Mouse (Mus musculus) limb, embryonic 12.5 days (tissue): ENCODE measurements at regions not wholly inside any gene's neighbourhood (a gene's known extent, or its start where the extent isn't known, plus 50 kb on each side); places are given as distances from the start of the nearest gene placed in this dataset.
"Not testable (repeated sequence)": the region's sequence is repeated elsewhere in the genome, so short reads cannot be mapped to it uniquely, and the experiment has no call there.

Experiments used
- ATAC-seq: fragments of 200-750 bp; cut with Nextera tagmentation; 2 replicates; pipeline ENCODE4 v1.8.0; 2017; ENCODE audit warnings: low read depth, moderate TSS enrichment; ENCODE audit not compliant: insufficient number of reproducible peaks, insufficient read depth, low FRiP score, low TSS enrichment
- H3K27ac ChIP-seq: fragments of 300-500 bp; sonication (generic); 2 replicates; pipeline ENCODE4 v1.5.1; 2016; ENCODE audit warnings: mild to moderate bottlenecking, moderate library complexity
- H3K27me3 ChIP-seq: fragments of 300-500 bp; sonication (generic); 2 replicates; pipeline ENCODE4 v1.6.1; 2016; ENCODE audit warnings: mild to moderate bottlenecking, moderate library complexity
- H3K36me3 ChIP-seq: fragments of 300-500 bp; sonication (generic); 2 replicates; pipeline ENCODE4 v1.6.1; 2016; ENCODE audit warnings: mild to moderate bottlenecking, moderate library complexity
- H3K4me1 ChIP-seq: fragments of 300-500 bp; sonication (generic); replicated peaks from 2 replicates; pipeline ENCODE4 v1.6.1; 2016
- H3K4me2 ChIP-seq: fragments of 300-500 bp; sonication (generic); 2 replicates; pipeline ENCODE4 v1.6.1; 2016; ENCODE audit warnings: mild to moderate bottlenecking, moderate library complexity
- H3K4me3 ChIP-seq: fragments of 300-500 bp; sonication (generic); replicated peaks from 2 replicates; pipeline ENCODE4 v1.5.1; 2016; ENCODE audit warnings: mild to moderate bottlenecking
- H3K9ac ChIP-seq: fragments of 300-500 bp; sonication (generic); replicated peaks from 2 replicates; pipeline ENCODE4 v1.6.1; 2016; ENCODE audit warnings: mild to moderate bottlenecking, moderate library complexity
- H3K9me3 ChIP-seq: fragments of 300-500 bp; sonication (generic); 2 replicates; pipeline ENCODE4 v1.6.1; 2016; ENCODE audit warnings: mild to moderate bottlenecking, moderate library complexity
- WGBS: fragments of 180-500 bp; shearing (Covaris S2); methylation state at CpG from one replicate; pipeline ENCODE4 v1.1.7; 2016; 5-methylcytosine and 5-hydroxymethylcytosine counted together

DNA sequence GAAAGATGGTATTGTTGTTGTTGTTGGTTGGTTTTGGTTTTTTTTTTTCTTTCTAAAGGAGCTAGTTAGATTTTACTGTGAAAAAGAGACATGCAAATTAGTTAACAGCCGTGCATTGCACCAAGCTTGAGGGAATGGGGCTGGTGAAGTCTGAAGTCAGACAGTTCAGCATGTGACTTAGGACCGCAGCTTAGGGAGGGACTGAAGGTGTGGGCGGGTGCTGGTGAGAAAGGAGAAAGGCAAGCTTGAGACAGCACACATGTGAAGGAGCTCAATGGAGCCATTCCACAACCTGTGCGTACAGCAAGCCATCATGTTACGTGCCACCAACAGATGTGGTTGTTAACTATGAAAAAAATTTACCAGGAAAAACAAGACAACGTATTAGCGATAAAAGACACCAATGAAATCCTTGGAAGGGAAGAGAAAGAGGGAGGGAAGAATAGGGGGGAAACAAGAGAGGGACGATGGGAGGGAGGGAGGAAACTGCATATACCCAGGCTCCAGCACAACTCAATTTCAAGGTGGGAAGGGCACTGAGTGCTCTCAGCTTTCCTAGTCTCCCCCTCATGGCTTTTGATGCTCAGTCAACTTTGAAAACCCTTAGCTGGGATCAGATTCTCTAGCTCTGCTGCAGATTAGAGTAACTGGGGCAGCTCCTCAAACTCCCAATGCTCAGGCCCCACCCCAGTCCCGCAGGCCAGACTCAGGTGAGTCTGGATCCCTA lies 218.1 kb upstream of the Btg1 start:
- Histone ChIP-seq H3K4me3 (no peak overlapping the region), H3K4me2 (peak overlapping the region; percentile 17; the same call in 1 of the 2 replicates), H3K27ac (peak overlapping the region; percentile 77), H3K27me3 (no peaks in the 10 kb centered on the region), H3K9me3 (no peaks in the 10 kb centered on the region), H3K9ac (no peak overlapping the region), H3K36me3 (no peaks in the 10 kb centered on the region), H3K4me1 (peaks cover 28% of the 10 kb centered on the region)
- WGBS: 74% methylated on average over 9 of the region's 9 CpGs
- 0 out of 2 replicates have a peak, but pooled peaks have one; percentile 37 for ATAC-seq

DNA sequence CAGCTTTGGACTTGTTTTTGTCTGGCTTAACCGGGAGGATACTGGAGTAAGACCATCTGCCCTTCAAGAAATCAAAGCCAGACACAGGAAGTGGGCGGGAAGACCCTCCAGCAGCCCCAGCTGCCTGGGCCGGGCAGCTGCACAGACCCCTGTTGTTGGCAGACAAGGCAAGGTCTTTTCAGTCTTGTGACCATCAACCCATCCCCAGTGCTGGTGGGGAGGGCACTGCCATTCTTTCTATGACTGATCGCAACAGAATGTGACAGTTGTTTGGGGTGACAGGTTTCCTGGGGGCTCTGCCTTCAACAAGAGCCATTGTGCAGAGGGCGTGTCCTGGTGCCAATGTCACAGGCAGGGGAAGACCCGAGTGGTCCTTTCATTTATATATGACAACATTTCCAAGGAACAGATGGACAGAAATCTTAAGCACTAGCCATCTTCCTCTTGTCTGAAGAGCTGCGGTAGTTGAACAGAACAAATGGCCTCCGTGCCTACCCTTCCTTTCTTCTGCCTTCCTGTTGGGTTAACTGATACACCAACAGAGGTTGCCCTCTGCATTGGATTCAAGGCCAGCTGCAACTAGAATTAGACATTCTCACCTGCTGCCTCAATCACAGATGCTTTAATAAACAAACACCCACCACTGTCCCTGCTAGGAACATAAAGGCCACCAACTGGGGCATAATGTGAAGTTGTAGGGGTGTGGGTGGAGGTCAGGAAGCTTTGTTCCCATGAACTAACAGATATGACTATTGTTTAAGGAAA lies 217.0 kb upstream of the Btg1 start:
- Histone ChIP-seq H3K4me2 (no peak overlapping the region), H3K9me3 (no peaks in the 10 kb centered on the region), H3K9ac (no peak overlapping the region), H3K27ac (peak overlapping the region; percentile 77), H3K27me3 (no peaks in the 10 kb centered on the region), H3K36me3 (no peaks in the 10 kb centered on the region), H3K4me1 (peaks cover 28% of the 10 kb centered on the region), H3K4me3 (no peak overlapping the region)
- 62% methylated on average over 8 of the region's 8 CpGs for WGBS
- ATAC-seq: peak; percentile 38; the same call in 1 of the 2 replicates

DNA sequence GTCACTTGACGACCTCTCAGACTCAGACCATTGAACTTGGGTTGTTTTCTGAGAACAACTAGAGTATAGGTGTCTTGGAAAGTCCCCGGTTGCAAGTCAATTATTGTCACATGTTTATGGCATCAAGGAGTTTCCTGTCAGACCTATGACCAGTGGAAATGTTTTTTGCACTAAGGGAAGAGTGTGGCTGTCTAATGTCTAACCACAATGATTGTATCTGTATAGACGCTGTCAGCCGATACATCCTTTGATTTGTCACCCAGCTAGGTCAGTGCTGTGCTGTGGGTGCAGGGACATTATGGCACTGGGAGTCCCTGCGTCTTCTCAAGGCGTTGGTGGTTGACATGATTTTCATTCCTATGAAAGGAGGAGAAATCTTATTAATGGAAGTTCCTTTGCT lies 216.0 kb upstream of the Btg1 start:
- Histone ChIP-seq H3K4me3 (no peak overlapping the region), H3K4me1 (peaks cover 28% of the 10 kb centered on the region), H3K9ac (no peak overlapping the region), H3K27me3 (no peaks in the 10 kb centered on the region), H3K4me2 (no peak overlapping the region), H3K27ac (no peak overlapping the region), H3K36me3 (no peaks in the 10 kb centered on the region), H3K9me3 (no peaks in the 10 kb centered on the region)
- WGBS: 90% methylated on average over 6 of the region's 6 CpGs
- ATAC-seq: no peak

DNA sequence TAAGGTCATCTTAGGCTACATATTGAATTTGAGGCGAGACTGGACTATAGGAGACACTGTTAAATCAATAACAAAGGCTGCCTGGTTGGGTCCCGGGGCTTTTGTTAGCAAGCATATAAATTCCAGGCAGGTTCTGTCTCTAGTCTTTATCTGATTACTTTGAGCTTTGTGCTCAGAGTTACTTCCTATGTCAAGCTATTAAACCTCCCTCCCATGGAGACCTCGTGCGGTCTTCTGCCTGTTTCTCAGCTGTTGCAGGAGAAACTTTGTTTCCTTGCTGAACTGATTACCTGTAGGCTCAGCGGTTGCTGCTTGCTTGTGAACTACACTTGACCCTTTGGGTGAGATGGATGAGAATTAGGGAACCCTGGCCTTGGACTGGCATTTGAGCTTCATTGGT lies 210.5 kb upstream of the Btg1 start:
- no peak overlapping the region for H3K9ac ChIP-seq
- no peak for ATAC-seq
- H3K4me2 ChIP-seq: no peak overlapping the region
- no peak overlapping the region for H3K27ac ChIP-seq
- H3K9me3 ChIP-seq: no peaks in the 10 kb centered on the region
- H3K27me3 ChIP-seq: no peaks in the 10 kb centered on the region
- WGBS: 55% methylated on average over 5 of the region's 5 CpGs
- no peaks in the 10 kb centered on the region; the same call in 1 of the 2 replicates for H3K4me1 ChIP-seq
- H3K4me3 ChIP-seq: no peak overlapping the region
- no peaks in the 10 kb centered on the region for H3K36me3 ChIP-seq

DNA sequence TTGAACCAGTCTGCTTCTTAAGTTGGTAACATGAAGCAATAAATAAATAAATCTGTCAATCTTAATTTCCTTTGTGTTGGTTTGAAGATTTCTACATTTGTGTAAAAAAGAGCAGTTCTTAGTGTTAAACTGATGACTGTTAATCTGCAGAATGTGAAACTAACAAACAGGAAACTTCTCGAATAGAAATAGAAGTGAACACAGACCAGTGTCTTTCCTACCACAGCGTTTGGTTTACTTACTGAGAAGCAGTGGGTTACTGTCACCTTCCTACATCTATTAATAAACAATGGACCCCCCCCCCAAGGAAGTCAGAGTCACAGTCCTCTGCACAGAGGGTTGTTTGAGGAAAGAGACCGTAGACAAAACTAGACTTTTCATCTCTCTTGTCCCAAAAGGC lies 209.0 kb upstream of the Btg1 start:
- Histone ChIP-seq H3K4me3 (no peak overlapping the region), H3K9ac (no peak overlapping the region), H3K4me2 (no peak overlapping the region), H3K9me3 (no peaks in the 10 kb centered on the region), H3K4me1 (no peaks in the 10 kb centered on the region; the same call in 1 of the 2 replicates), H3K27ac (no peak overlapping the region), H3K36me3 (no peaks in the 10 kb centered on the region), H3K27me3 (no peaks in the 10 kb centered on the region)
- no peak for ATAC-seq
- WGBS: 82% methylated on average over 3 of the region's 3 CpGs

DNA sequence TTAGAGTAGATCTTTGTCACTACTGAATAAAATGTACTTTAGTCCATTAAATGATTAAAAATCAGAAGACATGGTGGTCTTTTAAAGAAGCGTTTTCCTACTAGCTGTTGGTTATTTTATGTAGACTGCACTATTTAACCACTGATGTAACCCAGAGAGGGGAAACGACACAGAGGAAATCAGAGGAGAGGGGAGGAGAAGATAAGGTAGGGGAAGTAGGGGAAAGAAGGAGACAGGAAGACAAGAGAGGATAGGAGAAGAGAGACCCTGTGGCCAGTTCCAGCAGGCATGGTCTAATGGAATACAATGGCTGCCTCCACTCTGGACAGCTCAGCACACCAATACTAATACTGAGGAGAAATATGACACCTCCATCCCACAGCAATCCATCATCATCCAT lies 208.6 kb upstream of the Btg1 start:
- Histone ChIP-seq H3K36me3 (no peaks in the 10 kb centered on the region), H3K27me3 (no peaks in the 10 kb centered on the region), H3K4me3 (no peak overlapping the region), H3K27ac (no peak overlapping the region), H3K9me3 (no peaks in the 10 kb centered on the region), H3K4me2 (no peak overlapping the region), H3K4me1 (no peaks in the 10 kb centered on the region; the same call in 1 of the 2 replicates), H3K9ac (no peak overlapping the region)
- ATAC-seq: no peak
- 73% methylated on average over 2 of the region's 2 CpGs for WGBS

DNA sequence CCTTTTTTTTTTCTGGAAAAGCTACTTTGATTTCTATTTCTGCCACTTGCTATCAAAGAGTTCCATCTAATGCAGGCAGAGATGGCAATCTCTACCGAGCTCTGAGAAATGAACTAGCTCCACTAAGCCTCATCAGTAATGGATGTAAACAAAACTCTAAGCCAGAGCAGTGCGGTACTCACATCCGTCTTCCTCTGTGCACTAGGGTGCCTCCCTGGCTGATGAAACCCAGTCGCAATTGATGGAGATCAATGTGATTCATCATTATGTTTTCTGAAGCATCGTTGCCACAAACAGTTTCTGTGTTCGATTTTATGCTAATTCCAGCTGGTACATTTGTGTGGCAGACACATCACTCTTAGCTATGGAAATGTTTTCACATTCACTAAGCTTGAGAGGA lies 206.8 kb upstream of the Btg1 start:
- no peak overlapping the region for H3K4me2 ChIP-seq
- H3K9ac ChIP-seq: no peak overlapping the region
- H3K4me3 ChIP-seq: no peak overlapping the region
- H3K9me3 ChIP-seq: no peaks in the 10 kb centered on the region
- no peak overlapping the region for H3K27ac ChIP-seq
- H3K27me3 ChIP-seq: no peaks in the 10 kb centered on the region
- H3K36me3 ChIP-seq: no peaks in the 10 kb centered on the region
- no peaks in the 10 kb centered on the region; the same call in 1 of the 2 replicates for H3K4me1 ChIP-seq
- no peak for ATAC-seq
- 78% methylated on average over 6 of the region's 6 CpGs for whole genome bisulfite sequencing

DNA sequence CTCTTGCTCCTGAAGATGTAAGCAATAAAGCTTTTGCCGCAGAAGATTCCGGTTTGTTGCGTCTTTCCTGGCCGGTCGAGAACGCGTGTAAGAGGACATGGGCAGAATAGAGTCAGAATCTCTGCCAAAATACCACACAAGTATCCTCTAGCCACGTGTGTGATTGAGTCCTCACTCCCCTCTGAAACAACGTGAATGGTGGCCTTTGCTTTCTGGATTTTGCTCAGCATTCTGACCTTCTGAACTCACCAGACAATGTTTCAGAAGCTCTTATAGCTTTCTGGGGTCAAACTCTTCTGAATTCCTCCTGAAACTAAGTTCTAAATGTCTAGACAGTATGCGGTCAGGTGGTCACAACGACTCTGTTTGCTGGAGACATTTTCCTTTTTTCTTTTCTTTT lies 202.0 kb upstream of the Btg1 start:
- no peaks in the 10 kb centered on the region for H3K9me3 ChIP-seq
- no peak overlapping the region for H3K4me3 ChIP-seq
- WGBS: 93% methylated on average over 11 of the region's 11 CpGs
- H3K36me3 ChIP-seq: no peaks in the 10 kb centered on the region
- no peak overlapping the region for H3K9ac ChIP-seq
- H3K4me1 ChIP-seq: peaks cover 7% of the 10 kb centered on the region
- no peaks in the 10 kb centered on the region for H3K27me3 ChIP-seq
- H3K27ac ChIP-seq: no peak overlapping the region
- ATAC-seq: no peak
- H3K4me2 ChIP-seq: no peak overlapping the region

DNA sequence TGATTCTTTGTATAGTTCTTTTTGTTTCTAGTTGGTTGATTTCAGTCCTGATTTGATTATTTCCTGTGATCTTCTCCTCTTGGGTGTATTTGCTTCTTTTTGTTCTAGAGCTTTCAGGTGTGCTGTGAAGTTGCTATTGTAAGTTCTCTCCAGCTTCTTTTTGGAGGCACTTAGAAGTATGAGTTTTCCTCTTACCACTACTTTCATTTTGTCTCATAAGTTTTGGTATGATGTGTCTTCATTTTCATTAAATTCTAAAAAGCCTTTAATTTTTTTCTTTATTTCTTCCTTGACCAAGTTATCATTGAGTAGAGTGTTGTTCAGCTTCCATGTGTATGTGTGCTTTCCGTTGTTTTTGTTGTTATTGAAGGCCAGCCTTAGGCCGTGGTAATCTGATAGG lies 195.3 kb upstream of the Btg1 start:
- WGBS: 87% methylated on average over 2 of the region's 2 CpGs
- not testable (repeated sequence) for H3K4me3 ChIP-seq, H3K9ac ChIP-seq, H3K4me2 ChIP-seq, H3K27me3 ChIP-seq, ATAC-seq, H3K4me1 ChIP-seq, H3K9me3 ChIP-seq, H3K36me3 ChIP-seq, H3K27ac ChIP-seq

DNA sequence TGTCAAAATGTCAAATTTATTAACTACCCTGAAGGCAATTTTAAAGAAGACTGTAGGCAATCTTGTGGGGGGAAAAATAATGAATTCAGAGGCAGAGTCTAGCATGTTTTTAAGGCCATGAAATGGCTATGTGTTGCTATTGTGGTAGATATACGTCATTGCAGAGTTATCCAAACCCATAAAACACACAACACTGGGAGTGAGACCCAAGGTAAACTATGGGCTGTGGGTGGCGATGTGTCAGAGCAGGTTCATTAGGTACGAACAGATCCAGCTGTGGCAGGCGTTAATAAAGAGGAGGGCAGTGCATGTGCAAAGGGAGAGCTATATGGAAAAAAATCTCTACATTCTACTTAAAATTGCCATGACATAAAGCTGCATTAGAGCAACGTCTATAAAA lies 189.4 kb upstream of the Btg1 start:
- H3K27ac ChIP-seq: no peak overlapping the region
- H3K27me3 ChIP-seq: no peaks in the 10 kb centered on the region
- no peak overlapping the region for H3K9ac ChIP-seq
- no peak overlapping the region for H3K4me2 ChIP-seq
- peak; percentile 76 for ATAC-seq
- no peaks in the 10 kb centered on the region for H3K36me3 ChIP-seq
- no peaks in the 10 kb centered on the region for H3K9me3 ChIP-seq
- 45% methylated on average over 5 of the region's 5 CpGs for WGBS
- H3K4me1 ChIP-seq: no peaks in the 10 kb centered on the region
- H3K4me3 ChIP-seq: no peak overlapping the region

DNA sequence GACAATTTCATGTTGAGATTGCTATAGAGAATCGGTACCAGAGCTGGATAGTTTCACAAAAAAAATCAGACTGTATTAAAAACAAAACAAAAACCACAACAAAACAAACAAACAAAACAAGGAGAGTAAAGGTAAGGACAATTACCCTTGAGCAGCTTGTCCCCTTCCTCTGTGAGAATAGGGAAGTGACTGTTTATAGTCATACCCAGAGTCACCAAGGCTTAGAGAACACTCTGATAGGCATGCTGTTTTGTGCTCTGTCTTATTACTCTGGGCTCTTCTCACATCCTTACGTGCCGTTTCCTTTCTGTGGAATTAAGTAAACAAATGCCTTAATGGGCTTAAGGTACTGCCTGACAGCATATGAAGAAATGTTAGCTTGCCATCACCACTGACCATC lies 186.7 kb upstream of the Btg1 start:
- H3K4me2 ChIP-seq: no peak overlapping the region
- H3K27ac ChIP-seq: no peak overlapping the region
- H3K9me3 ChIP-seq: no peaks in the 10 kb centered on the region
- H3K4me1 ChIP-seq: no peaks in the 10 kb centered on the region
- H3K36me3 ChIP-seq: no peaks in the 10 kb centered on the region
- ATAC-seq: no peak
- H3K4me3 ChIP-seq: no peak overlapping the region
- no peak overlapping the region for H3K9ac ChIP-seq
- no peaks in the 10 kb centered on the region for H3K27me3 ChIP-seq
- WGBS: 69% methylated on average over 3 of the region's 3 CpGs
